Mouse (Mus musculus): ENCODE results near the gene Carmil1.

Carmil1 gene

GRCm38 (mm10) chr13:24187026-24187425, 93.6 kb downstream of the Carmil1 start:
- ChIA-PET CTCF (no interaction called here), POLR2A (no interaction called here)

GRCm38 (mm10) chr13:24185641-24186040, 95.0 kb downstream of the Carmil1 start:
- POLR2A ChIA-PET = interaction anchor here in 1 of 4 experiments (0.7 kb wide), 1 partner anchor 782 kb away, joined by 3 read pairs; no protein-coding TSS in a partner anchor
- CTCF ChIA-PET = no interaction called here

GRCm38 (mm10) chr13:24182878-24183277, 97.7 kb downstream of the Carmil1 start:
- ChIA-PET CTCF (no interaction called here), POLR2A (no interaction called here)

- CTCF ChIA-PET = interaction anchor here in 1 of 4 experiments (1.3 kb wide), 1 partner anchor 118 kb away, joined by 3 read pairs; no protein-coding TSS in a partner anchor
- POLR2A ChIA-PET = interaction anchor here in 2 of 4 experiments (0.5 to 1.6 kb wide), 3 partner anchors 17 to 252 kb away, joined by 3 to 6 read pairs (median 4); no protein-coding TSS in a partner anchor
Observed at GRCm38 (mm10) chr13:24179538-24179937, 101.1 kb downstream of the Carmil1 start.

- POLR2A ChIA-PET = no interaction called here
- CTCF ChIA-PET = no interaction called here
Observed at GRCm38 (mm10) chr13:24177600-24177999, 103.0 kb downstream of the Carmil1 start.

- ChIA-PET CTCF (no interaction called here), POLR2A (no interaction called here)
Observed at GRCm38 (mm10) chr13:24176835-24177234, 103.8 kb downstream of the Carmil1 start.

GRCm38 (mm10) chr13:24169658-24170057, 110.9 kb downstream of the Carmil1 start:
- POLR2A ChIA-PET = interaction anchor here in 1 of 4 experiments (0.8 kb wide), 1 partner anchor 406 kb away, joined by 3 read pairs; the partner anchor contains the start of gene Hist1h1a
- CTCF ChIA-PET = no interaction called here

GRCm38 (mm10) chr13:24163368-24163767, 117.2 kb downstream of the Carmil1 start:
- ChIA-PET CTCF (no interaction called here), POLR2A (interaction anchor here in 2 of 4 experiments (1.2 kb wide), 2 partner anchors 10 to 17 kb away, joined by 3 to 4 read pairs; no protein-coding TSS in a partner anchor)

- ChIA-PET CTCF (no interaction called here), POLR2A (interaction anchor here in 3 of 4 experiments (0.6 to 0.7 kb wide), 3 partner anchors 467 to 1287 kb away, joined by 3 to 4 read pairs (median 3); no protein-coding TSS in a partner anchor)
Observed at GRCm38 (mm10) chr13:24161105-24161504, 119.5 kb downstream of the Carmil1 start.

GRCm38 (mm10) chr13:24159972-24160371, 120.6 kb downstream of the Carmil1 start:
- ChIA-PET CTCF (no interaction called here), POLR2A (interaction anchor here in 1 of 4 experiments (1.2 kb wide), 1 partner anchor 9 kb away, joined by 3 read pairs; no protein-coding TSS in a partner anchor)

- POLR2A ChIA-PET = interaction anchor here in 1 of 4 experiments (0.7 to 1.2 kb wide), 3 partner anchors 10 to 395 kb away, joined by 3 read pairs; partner anchors contain the start of gene Hist1h1a
- CTCF ChIA-PET = no interaction called here
Observed at GRCm38 (mm10) chr13:24159190-24159965, 121.2 kb downstream of the Carmil1 start.

- POLR2A ChIA-PET = interaction anchor here in 2 of 4 experiments (0.6 to 1.1 kb wide), 2 partner anchors 22 to 255 kb away, joined by 3 to 8 read pairs; no protein-coding TSS in a partner anchor
- CTCF ChIA-PET = no interaction called here
Observed at GRCm38 (mm10) chr13:24157560-24158011, 123.0 kb downstream of the Carmil1 start.

- ChIA-PET POLR2A (interaction anchor here in 1 of 4 experiments (2.0 kb wide), 1 partner anchor 392 kb away, joined by 8 read pairs; the partner anchor contains the start of gene Hist1h1a), CTCF (no interaction called here)
Observed at GRCm38 (mm10) chr13:24155190-24155589, 125.4 kb downstream of the Carmil1 start.

GRCm38 (mm10) chr13:24154281-24155061, 126.1 kb downstream of the Carmil1 start:
- POLR2A ChIA-PET = interaction anchor here in 1 of 4 experiments (2.0 kb wide), 1 partner anchor 391 kb away, joined by 8 read pairs; the partner anchor contains the start of gene Hist1h1a

GRCm38 (mm10) chr13:24152610-24153009, 128.0 kb downstream of the Carmil1 start:
- ChIA-PET POLR2A (interaction anchor here in 2 of 4 experiments (0.8 to 1.0 kb wide), 2 partner anchors 10 kb away, joined by 3 read pairs; no protein-coding TSS in a partner anchor), CTCF (interaction anchor here in 1 of 4 experiments (0.6 kb wide), 1 partner anchor 19 kb away, joined by 4 read pairs; no protein-coding TSS in a partner anchor)

More at GRCm38 (mm10) chr13:24154281-24155061, 126.1 kb downstream of the Carmil1 start:
- CTCF ChIA-PET = no interaction called here

- POLR2A ChIA-PET = no interaction called here
- CTCF ChIA-PET = interaction anchor here in 1 of 4 experiments (0.5 kb wide), 1 partner anchor 612 kb away, joined by 4 read pairs; no protein-coding TSS in a partner anchor
Observed at GRCm38 (mm10) chr13:24151335-24151734, 129.3 kb downstream of the Carmil1 start.

GRCm38 (mm10) chr13:24148549-24148948, 132.0 kb downstream of the Carmil1 start:
- ChIA-PET POLR2A (no interaction called here), CTCF (no interaction called here)

- ChIA-PET CTCF (interaction anchor here in 1 of 4 experiments (0.7 kb wide), 1 partner anchor 492 kb away, joined by 3 read pairs; no protein-coding TSS in a partner anchor), POLR2A (no interaction called here)
Observed at GRCm38 (mm10) chr13:24147006-24147405, 133.6 kb downstream of the Carmil1 start.

GRCm38 (mm10) chr13:24146541-24146940, 134.1 kb downstream of the Carmil1 start:
- ChIA-PET POLR2A (no interaction called here), CTCF (interaction anchor here in 1 of 4 experiments (0.7 kb wide), 1 partner anchor 493 kb away, joined by 3 read pairs; no protein-coding TSS in a partner anchor)
